Mouse (Mus musculus): ENCODE data around the gene Ahdc1. TPM values are rescaled to one million over a fixed set of nuclear protein-coding genes. Genes with fewer than 3 reads are reported as not detected.
A peak's percentile ranks its signal among the peaks of the same experiment; 100 is the strongest.

Gene Ahdc1
- polyA plus RNA-seq, 1 experiment from 2014 or later, result 10.5 TPM

GRCm38 (mm10) chr4:133035446-133035845 is 24.4 kb downstream of the Ahdc1 start:
- H3K4me1 ChIP-seq (ENCODE audit: control insufficient read depth, insufficient read depth, low read length), result peaks cover 30% of the 10 kb centered on the region
- no peak overlapping the region for H3K27ac ChIP-seq (replicated peaks; ENCODE audit: low read depth, low read length)
- 89% methylated on average over 1 of the region's 1 CpGs for WGBS
- no peaks in the 10 kb centered on the region for H3K27me3 ChIP-seq (ENCODE audit: control insufficient read depth, insufficient read depth, low read length)
- no peak overlapping the region for H3K4me2 ChIP-seq (ENCODE audit: low read depth, severe bottlenecking)
- H3K4me3 ChIP-seq (ENCODE audit: low read depth, low read length), result no peak overlapping the region
- DNase-seq (ENCODE audit: low spot score) (no peak), ATAC-seq (ENCODE audit: insufficient number of reproducible peaks, low FRiP score, low TSS enrichment, low read depth) (no peak)
- no peak overlapping the region for H3K9ac ChIP-seq (ENCODE audit: low read length)
- H3K36me3 ChIP-seq (ENCODE audit: control insufficient read depth, insufficient read depth, low read length), result peaks cover 6% of the 10 kb centered on the region; the same call in 1 of the 2 replicates
- H3K9me3 ChIP-seq (ENCODE audit: control insufficient read depth, low read length), result no peaks in the 10 kb centered on the region

- WGBS, result 83% methylated on average over 3 of the region's 3 CpGs
- ATAC-seq (ENCODE audit: insufficient number of reproducible peaks, low FRiP score, low TSS enrichment, low read depth) (no peak), DNase-seq (ENCODE audit: low spot score) (no peak)
- Histone ChIP-seq H3K4me1 (ENCODE audit: control insufficient read depth, insufficient read depth, low read length) (peaks cover 32% of the 10 kb centered on the region), H3K9ac (ENCODE audit: low read length) (no peak overlapping the region), H3K36me3 (ENCODE audit: control insufficient read depth, insufficient read depth, low read length) (peaks cover 6% of the 10 kb centered on the region; the same call in 1 of the 2 replicates), H3K9me3 (ENCODE audit: control insufficient read depth, low read length) (no peaks in the 10 kb centered on the region), H3K4me3 (ENCODE audit: low read depth, low read length) (no peak overlapping the region), H3K27me3 (ENCODE audit: control insufficient read depth, insufficient read depth, low read length) (no peaks in the 10 kb centered on the region), H3K27ac (replicated peaks; ENCODE audit: low read depth, low read length) (no peak overlapping the region), H3K4me2 (ENCODE audit: low read depth, severe bottlenecking) (no peak overlapping the region)
These were observed 24.9 kb downstream of the Ahdc1 start for GRCm38 (mm10) chr4:133035946-133036345.

DNA sequence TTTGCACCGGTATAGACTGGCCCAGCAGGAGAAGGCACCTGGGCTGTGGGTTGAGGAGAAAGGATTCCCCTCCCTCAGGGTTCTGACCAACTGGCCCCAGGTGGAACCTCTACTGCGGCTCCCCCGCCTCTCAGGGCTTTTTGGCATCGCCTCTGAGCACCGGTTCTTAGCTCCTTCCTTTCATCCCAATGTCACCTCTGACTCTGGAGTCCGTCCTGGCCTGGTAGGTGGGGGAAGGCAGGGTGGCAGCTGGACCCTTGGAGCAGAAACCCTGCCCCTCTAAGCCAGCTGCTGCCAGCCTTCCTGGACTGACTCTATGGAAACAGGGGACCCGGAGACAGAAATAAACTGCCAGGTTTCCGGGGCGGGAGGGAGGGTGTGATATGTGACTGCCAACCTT is 26.2 kb downstream of the Ahdc1 start:
- Histone ChIP-seq H3K4me1 (ENCODE audit: control insufficient read depth, insufficient read depth, low read length) (peaks cover 46% of the 10 kb centered on the region), H3K27ac (replicated peaks; ENCODE audit: low read depth, low read length) (no peak overlapping the region), H3K36me3 (ENCODE audit: control insufficient read depth, insufficient read depth, low read length) (peaks cover 6% of the 10 kb centered on the region; the same call in 1 of the 2 replicates), H3K27me3 (ENCODE audit: control insufficient read depth, insufficient read depth, low read length) (no peaks in the 10 kb centered on the region), H3K9ac (ENCODE audit: low read length) (no peak overlapping the region), H3K9me3 (ENCODE audit: control insufficient read depth, low read length) (no peaks in the 10 kb centered on the region), H3K4me2 (ENCODE audit: low read depth, severe bottlenecking) (no peak overlapping the region), H3K4me3 (ENCODE audit: low read depth, low read length) (no peak overlapping the region)
- DNase-seq (ENCODE audit: low spot score), result no peak
- 32% methylated on average over 9 of the region's 9 CpGs for WGBS
- ATAC-seq (ENCODE audit: insufficient number of reproducible peaks, low FRiP score, low TSS enrichment, low read depth), result no peak

GRCm38 (mm10) chr4:133037798-133038197 is 26.7 kb downstream of the Ahdc1 start:
- Histone ChIP-seq H3K9ac (ENCODE audit: low read length) (no peak overlapping the region), H3K36me3 (ENCODE audit: control insufficient read depth, insufficient read depth, low read length) (peaks cover 5% of the 10 kb centered on the region; the same call in 1 of the 2 replicates), H3K9me3 (ENCODE audit: control insufficient read depth, low read length) (no peaks in the 10 kb centered on the region), H3K27me3 (ENCODE audit: control insufficient read depth, insufficient read depth, low read length) (no peaks in the 10 kb centered on the region), H3K4me2 (ENCODE audit: low read depth, severe bottlenecking) (peak overlapping the region; percentile 100), H3K4me3 (ENCODE audit: low read depth, low read length) (peak overlapping the region; percentile 55; the same call in 1 of the 2 replicates), H3K4me1 (ENCODE audit: control insufficient read depth, insufficient read depth, low read length) (peaks cover 51% of the 10 kb centered on the region), H3K27ac (replicated peaks; ENCODE audit: low read depth, low read length) (no peak overlapping the region)
- DNase-seq (ENCODE audit: low spot score) (no peak), ATAC-seq (ENCODE audit: insufficient number of reproducible peaks, low FRiP score, low TSS enrichment, low read depth) (no peak)
- WGBS, result 15% methylated on average over 6 of the region's 6 CpGs

- DNase-seq (ENCODE audit: low spot score), result peak; percentile 77
- H3K4me2 ChIP-seq (ENCODE audit: low read depth, severe bottlenecking), result peak overlapping the region; percentile 100
- H3K4me1 ChIP-seq (ENCODE audit: control insufficient read depth, insufficient read depth, low read length), result peaks cover 59% of the 10 kb centered on the region
- H3K27ac ChIP-seq (replicated peaks; ENCODE audit: low read depth, low read length), result peak overlapping the region; percentile 93
- ATAC-seq (ENCODE audit: insufficient number of reproducible peaks, low FRiP score, low TSS enrichment, low read depth), result peak; percentile 65; the same call in 1 of the 2 replicates
- WGBS, result under 1% methylated on average over 68 of the region's 76 CpGs
- H3K9ac ChIP-seq (ENCODE audit: low read length), result peak overlapping the region; percentile 76
- H3K4me3 ChIP-seq (ENCODE audit: low read depth, low read length), result peak overlapping the region; percentile 55
- no peaks in the 10 kb centered on the region for H3K9me3 ChIP-seq (ENCODE audit: control insufficient read depth, low read length)
- no peaks in the 10 kb centered on the region for H3K27me3 ChIP-seq (ENCODE audit: control insufficient read depth, insufficient read depth, low read length)
- H3K36me3 ChIP-seq (ENCODE audit: control insufficient read depth, insufficient read depth, low read length), result 0 out of 2 replicates have a peak, but pooled peaks cover 4% of the 10 kb centered on the region
These were observed 27.6 kb downstream of the Ahdc1 start for GRCm38 (mm10) chr4:133038521-133039115.

DNA sequence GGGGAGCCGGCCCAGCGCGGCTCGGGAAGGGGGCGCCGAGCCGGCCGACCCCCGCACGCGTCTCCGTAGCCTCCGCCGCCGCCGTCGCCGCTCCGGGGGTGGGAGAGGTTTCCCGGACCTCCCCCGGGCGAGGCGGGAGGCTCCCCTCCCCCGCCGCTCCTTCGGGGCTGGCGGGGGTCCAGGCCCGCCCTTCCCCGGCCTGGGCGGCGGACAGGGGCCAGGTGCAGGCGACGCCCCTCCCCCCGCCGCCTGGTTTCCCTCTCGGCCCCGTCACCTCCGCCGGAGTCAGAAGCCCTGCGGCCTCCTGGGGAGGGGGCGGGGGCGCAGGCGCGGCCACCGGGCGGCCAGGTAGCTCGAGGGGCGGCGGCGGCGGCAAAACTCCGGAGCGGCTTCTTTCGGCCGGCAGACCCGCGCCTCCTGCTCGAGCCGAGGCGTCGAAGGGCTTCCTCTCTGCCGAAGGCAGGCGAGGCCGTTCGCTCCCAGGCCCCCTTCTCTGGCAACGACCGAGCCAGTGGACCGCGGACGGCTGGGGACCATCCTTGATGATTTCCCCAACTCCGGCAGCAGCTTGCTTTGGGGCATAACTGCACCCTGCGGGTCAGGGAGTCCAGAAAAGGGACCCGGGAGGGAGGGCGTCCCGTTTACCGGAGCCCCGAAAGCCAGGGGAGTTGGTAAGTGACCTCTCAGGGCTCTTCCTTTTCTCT is 28.2 kb downstream of the Ahdc1 start:
- under 1% methylated on average over 58 of the region's 77 CpGs for whole genome bisulfite sequencing

DNA sequence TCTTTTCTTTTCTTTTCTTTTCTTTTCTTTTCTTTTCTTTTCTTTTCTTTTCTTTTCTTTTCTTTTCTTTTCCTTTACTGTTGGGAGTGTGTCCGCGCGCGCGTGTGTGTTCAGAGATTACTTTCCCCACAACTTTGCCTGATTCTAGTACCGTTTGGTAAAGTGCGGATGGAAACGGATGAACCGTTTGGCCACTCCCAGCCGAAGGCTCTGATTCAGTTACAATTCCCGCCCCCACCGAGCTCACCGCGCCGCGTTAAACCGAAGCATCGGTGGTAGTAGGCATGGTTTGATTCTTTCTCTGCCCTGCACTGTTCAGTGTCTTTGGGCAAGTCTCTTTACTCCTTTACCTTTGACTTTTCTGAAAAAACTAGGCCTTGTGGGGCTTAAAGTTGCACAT is 28.8 kb downstream of the Ahdc1 start:
- Histone ChIP-seq H3K4me2 (ENCODE audit: low read depth, severe bottlenecking) (peak overlapping the region; percentile 100), H3K27me3 (ENCODE audit: control insufficient read depth, insufficient read depth, low read length) (no peaks in the 10 kb centered on the region), H3K4me1 (ENCODE audit: control insufficient read depth, insufficient read depth, low read length) (peaks cover 71% of the 10 kb centered on the region), H3K9ac (ENCODE audit: low read length) (0 out of 2 replicates have a peak overlapping the region, but pooled peaks have one; percentile 32), H3K4me3 (ENCODE audit: low read depth, low read length) (peak overlapping the region; percentile 55), H3K9me3 (ENCODE audit: control insufficient read depth, low read length) (no peaks in the 10 kb centered on the region), H3K27ac (replicated peaks; ENCODE audit: low read depth, low read length) (peak overlapping the region; percentile 93; the same call in 1 of the 2 replicates), H3K36me3 (ENCODE audit: control insufficient read depth, insufficient read depth, low read length) (0 out of 2 replicates have a peak, but pooled peaks cover 2% of the 10 kb centered on the region)
- 2% methylated on average over 18 of the region's 18 CpGs for WGBS
- DNase-seq (ENCODE audit: low spot score), result no peak
- no peak for ATAC-seq (ENCODE audit: insufficient number of reproducible peaks, low FRiP score, low TSS enrichment, low read depth)

More for the DNA sequence above, 28.2 kb downstream of the Ahdc1 start:
- Histone ChIP-seq H3K9ac (ENCODE audit: low read length) (peak overlapping the region; percentile 76), H3K4me3 (ENCODE audit: low read depth, low read length) (peak overlapping the region; percentile 55), H3K4me1 (ENCODE audit: control insufficient read depth, insufficient read depth, low read length) (peaks cover 65% of the 10 kb centered on the region), H3K27me3 (ENCODE audit: control insufficient read depth, insufficient read depth, low read length) (no peaks in the 10 kb centered on the region), H3K36me3 (ENCODE audit: control insufficient read depth, insufficient read depth, low read length) (0 out of 2 replicates have a peak, but pooled peaks cover 4% of the 10 kb centered on the region), H3K27ac (replicated peaks; ENCODE audit: low read depth, low read length) (peak overlapping the region; percentile 93), H3K4me2 (ENCODE audit: low read depth, severe bottlenecking) (peak overlapping the region; percentile 100), H3K9me3 (ENCODE audit: control insufficient read depth, low read length) (no peaks in the 10 kb centered on the region)
- peak; percentile 76 for DNase-seq (ENCODE audit: low spot score)
- ATAC-seq (ENCODE audit: insufficient number of reproducible peaks, low FRiP score, low TSS enrichment, low read depth), result 0 out of 2 replicates have a peak, but pooled peaks have one; percentile 53

DNA sequence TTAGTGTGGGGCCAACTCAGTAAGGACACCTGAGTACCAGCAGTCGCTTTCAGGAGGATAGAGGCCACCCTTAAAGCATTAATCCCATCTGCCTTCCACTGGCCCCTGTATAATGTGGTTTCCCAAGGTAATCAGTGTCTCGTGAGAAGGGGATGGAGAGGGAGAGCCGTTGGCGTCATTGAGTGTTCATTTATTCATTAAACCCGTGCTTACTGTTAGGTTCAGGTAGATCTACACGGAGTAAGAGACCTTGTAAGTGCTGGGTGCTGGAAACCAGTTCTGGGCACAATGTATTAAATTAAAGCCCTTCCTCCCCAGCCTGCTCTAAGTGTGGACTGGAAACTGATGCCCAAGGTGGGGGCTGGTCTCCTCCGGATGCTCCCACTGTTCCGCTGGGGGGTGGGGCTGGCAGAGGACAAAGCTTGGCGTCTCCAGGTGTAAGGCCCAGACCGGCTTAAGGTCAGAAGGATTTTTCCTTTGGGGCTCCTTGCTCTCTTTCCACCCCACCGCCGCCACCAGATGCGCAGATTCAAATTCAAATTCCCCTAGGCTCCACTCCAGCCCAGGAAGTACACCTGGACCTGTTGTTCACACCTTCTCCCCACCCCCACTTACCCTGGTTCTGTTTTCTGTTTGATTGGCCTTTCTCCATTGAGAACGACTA is 29.3 kb downstream of the Ahdc1 start:
- no peaks in the 10 kb centered on the region for H3K27me3 ChIP-seq (ENCODE audit: control insufficient read depth, insufficient read depth, low read length)
- H3K4me1 ChIP-seq (ENCODE audit: control insufficient read depth, insufficient read depth, low read length), result peaks cover 76% of the 10 kb centered on the region
- no peaks in the 10 kb centered on the region for H3K9me3 ChIP-seq (ENCODE audit: control insufficient read depth, low read length)
- H3K27ac ChIP-seq (replicated peaks; ENCODE audit: low read depth, low read length), result no peak overlapping the region; the same call in 1 of the 2 replicates
- no peak for ATAC-seq (ENCODE audit: insufficient number of reproducible peaks, low FRiP score, low TSS enrichment, low read depth)
- peak overlapping the region; percentile 55 for H3K4me3 ChIP-seq (ENCODE audit: low read depth, low read length)
- 17% methylated on average over 14 of the region's 14 CpGs for WGBS
- H3K4me2 ChIP-seq (ENCODE audit: low read depth, severe bottlenecking), result peak overlapping the region; percentile 100
- 0 out of 2 replicates have a peak, but pooled peaks cover 2% of the 10 kb centered on the region for H3K36me3 ChIP-seq (ENCODE audit: control insufficient read depth, insufficient read depth, low read length)
- DNase-seq (ENCODE audit: low spot score), result no peak
- H3K9ac ChIP-seq (ENCODE audit: low read length), result 0 out of 2 replicates have a peak overlapping the region, but pooled peaks have one; percentile 32

Measured in limb, embryonic 11.5 days (tissue).